Mouse (Mus musculus) hindlimb bud, embryonic 11.5 days (tissue): Measurements from ENCODE around the gene Mepce.
A peak's percentile ranks its signal among the peaks of the same experiment; 100 is the strongest.

Source experiments
- DNase-seq: peaks from one replicate; pipeline ENCODE4 v3.0.0-alpha.2; 2012; ENCODE audit warnings: low read depth, low spot score; ENCODE audit errors: extremely low spot score

The Mepce gene

DNA sequence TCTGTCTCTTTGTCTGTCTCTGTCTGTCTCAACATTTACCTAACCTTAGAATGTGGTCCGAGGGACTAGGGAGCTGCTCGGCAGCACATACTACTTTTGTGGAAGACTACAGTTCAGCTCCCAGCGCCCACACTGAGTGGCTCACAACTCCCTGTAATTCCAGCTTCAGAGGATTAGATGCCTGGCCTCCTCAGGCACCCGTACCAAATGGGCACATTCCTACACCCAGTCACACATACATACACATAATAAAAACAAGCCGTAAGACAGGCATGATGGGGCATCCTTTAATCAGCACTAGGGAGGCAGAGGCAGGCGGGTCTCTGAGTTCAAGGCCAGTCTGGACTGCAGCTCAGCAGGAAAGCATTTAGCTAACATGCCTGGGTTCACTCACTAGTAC lies 44.6 kb downstream of the Mepce start:
- DNase-seq = no peak

DNA sequence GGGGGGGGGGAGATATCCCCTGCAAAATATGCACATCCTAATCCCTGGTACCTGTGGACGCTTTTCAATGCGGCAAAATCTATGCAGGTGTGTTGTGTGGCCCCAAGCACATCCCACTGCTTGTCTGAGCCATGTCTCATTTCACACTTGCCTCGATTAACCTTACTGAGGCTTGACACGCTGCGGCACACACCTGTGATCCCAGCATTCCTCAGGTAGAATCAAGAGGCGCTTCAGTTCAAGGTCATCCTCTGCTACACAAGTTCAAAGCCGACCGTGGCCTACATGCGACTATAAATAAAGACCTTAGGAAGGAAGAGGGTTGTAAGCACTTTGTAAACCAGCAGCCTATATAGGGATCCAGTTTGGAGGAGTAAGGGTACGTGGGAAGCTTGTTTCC lies 45.4 kb downstream of the Mepce start:
- no peak for DNase-seq

DNA sequence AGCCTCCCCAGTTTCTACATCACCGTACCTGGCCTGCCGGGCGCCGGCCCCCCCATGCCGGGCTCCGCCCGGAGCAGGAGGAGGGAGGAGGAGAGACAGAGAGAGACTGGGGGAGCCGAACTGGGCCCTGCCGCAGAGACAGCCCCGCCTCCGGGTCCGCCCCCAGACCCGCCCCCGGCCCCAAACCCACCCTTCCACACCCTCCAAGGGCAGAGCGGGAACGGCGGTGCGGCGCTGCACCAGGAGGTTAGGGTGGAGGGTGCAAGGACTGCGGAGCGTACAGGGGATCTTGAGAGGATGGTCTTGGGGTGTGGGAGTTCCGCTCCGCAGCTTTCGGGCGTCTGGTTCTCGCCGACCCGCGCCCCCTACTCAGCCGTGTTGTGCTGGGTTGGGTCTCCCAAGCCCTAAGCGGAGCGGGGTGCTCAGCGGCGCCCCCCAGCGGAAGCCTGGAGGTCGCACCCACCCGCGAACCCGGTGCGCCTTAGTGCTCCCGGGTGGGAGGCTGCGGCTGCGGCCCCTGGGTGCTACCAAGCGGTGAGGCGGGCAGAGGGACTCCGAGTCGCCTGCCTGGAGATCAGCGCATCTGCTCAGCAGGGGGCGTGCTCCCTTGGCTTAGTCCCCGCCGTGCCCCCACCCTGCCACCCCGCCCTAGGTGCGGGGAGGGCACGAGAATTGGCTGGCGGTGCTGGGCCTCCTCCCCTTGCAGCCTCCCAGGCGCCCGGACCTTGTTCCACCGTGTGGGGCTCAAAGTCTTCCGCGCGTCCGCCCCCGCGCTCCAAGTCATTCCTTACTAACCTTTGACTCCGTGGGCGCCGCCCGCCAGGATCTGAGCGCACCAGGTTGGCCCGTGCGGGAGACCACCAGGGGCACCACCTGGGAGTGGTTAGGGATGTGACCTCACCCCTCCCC lies 46.2 kb downstream of the Mepce start, which contains the start of gene Nyap1:
Nyap1 (minus strand) TSS at position 585 of the 909 bp plus-strand sequence.
- DNase-seq = no peak

DNA sequence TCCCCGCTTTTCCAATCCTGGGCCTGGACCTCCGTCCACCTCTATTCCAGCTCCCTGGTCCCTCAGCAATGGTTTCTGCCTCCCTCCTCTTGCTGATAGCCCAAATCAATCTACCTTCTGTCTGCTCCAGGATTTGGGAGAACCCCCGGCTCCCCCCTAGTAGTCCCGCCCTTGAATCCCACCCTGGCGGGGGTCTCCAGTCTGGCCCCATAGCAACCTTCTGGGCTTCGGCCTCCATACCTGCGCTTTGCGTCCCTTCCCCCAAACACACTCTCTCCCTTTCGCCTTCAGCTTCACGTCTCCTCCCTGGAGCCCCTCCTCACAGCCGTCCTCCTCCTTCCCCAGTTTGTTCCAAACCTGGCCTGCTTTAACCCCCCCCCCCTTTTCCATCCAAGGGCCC lies 46.9 kb downstream of the Mepce start:
- no peak for DNase-seq

DNA sequence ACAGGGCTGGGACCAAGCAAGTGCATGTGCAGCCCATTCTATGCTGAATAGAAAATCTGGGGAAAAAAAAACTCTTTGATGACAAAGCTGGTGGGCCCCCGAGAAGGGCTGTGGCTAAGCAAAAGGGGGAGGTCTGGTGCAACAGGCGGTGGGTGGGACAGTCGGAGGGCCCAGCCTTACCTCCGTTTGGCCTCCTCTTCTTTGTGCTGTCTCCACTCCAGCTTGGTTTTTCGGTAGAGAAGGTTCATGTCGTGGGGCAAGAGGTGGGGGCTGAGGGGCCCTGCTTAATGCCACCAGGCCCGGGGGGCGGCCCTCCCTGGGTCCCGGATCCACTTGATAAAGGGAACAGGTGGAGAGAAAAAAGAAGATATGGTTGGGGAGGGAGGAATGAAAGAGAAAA lies 48.0 kb downstream of the Mepce start:
- DNase-seq = no peak

DNA sequence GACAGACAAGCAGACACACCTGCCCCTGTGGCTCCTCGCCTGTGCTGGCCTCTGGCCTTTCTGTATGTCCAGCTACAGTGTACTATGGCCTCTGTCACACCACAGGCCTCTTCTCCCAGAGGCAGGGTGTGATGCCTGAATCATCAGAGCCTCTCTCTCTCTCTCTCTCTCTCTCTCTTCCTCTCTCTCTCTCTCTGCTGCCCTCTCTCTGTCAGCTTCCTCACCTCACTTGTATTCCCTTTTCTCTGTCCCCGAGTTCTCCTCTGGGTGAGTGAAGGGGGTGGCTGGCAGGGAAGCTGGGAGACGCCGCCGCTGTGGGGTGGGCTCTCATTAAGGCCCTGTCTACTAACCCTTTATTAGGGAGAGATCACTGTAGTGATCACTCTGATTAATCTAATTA lies 48.9 kb downstream of the Mepce start:
- no peak for DNase-seq

DNA sequence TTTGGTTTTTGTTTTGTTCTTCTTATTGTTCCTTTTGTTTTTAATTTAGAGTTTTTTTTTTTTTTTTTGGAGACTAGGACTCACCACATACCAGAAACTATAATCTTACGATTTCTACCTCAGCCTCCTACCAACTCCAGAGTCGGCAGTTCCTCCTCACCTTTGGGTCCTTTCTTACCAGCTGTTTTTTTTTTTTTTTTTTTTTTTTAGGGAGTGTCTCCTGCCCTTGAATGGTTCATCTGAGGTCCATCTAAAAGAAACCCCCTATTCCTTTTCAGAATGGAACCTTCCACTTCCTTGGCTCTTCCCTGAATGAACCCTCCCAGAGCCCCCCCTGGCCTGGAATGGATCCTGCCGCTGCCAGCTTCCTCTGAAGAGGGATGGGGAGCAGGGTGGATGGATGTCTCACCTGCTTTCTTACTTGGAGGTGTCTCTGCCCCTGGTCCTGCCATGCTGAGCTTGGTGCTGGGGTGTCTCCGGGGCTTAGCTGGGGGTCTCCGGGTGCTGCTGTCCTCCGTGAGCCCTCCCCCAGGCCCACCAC lies 50.0 kb downstream of the Mepce start:
- DNase-seq = no peak

DNA sequence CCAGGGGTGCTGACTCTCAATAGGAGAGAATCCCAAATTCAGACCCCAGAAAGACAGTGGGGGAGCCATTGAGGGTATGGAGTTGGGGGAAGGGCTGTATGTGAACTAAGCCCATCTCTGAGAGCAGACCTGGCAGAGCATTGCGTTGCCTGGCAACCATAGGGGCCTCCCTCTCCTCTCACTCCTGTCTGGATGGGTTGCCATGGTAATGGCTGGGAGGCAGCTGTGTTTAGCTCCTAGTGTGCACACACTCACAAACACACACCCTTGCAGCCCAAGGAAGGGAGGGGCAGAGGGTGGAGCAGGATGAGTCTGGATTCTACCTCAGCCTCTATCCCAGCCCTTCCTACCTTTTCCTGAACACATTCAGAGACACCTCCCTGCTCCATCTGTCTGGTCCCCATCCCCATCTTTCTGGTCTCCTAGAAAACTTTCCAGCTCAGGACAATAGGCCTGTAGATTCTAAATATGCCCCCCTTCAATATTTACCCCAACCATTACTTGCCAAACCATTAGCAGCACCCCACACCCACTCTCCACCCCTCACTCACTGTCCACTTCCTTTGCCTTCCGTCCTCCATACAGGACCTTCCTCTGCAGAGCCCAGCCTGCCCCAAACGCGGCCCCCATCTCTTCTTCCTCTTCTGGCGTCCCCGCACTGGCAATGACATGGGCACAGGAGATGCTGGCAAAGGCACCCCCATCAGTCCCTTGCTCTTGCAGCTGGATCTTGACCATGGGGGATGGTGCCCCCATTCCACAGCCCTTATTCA lies 53.0 kb downstream of the Mepce start:
- DNase-seq = peak; percentile 62

DNA sequence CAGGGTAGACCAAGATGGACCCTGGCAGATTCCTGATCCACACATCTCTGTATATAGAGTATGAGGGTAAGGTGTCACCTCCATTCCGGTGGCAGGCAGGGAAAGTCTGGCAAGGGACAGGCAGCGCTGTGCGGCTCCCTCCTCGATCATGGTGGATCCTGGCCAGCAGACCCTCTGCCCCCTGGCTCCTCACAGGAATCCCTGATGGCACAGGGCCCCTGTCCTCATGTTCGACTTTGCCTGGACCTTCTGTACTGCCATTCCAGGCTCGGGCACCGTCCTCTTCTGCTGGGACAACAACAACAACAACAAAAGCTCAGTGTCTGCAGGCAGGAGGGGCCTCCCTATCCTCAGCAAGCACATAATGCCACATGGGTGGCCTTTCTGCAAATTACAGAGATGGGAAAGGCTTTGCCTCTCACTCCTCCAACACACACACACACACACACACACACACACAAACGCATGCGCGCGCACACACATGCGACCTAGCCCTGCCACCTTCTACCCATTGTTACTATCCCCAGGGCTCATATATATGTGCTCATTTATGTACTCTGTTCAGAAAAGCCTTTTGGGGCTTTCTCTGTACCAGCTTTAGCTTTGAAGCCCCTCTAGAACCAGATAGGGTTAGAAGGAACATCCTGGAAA lies 53.7 kb downstream of the Mepce start:
- no peak for DNase-seq
